Mouse (Mus musculus) lung, adult 2 months (tissue): ENCODE results near the gene AU022252.

Experiments
- CTCF ChIP-seq: fragments of 200-500 bp; IDR thresholded peaks from 2 replicates; pipeline ENCODE4 v1.5.1; 2011; ENCODE audit warnings: mild to moderate bottlenecking, low read length, control low read depth; ENCODE audit not compliant: insufficient read depth
- POLR2A ChIP-seq: fragments of 200-500 bp; IDR thresholded peaks from 2 replicates; pipeline ENCODE4 v1.6.1; 2011; ENCODE audit warnings: low read depth, mild to moderate bottlenecking, control low read depth, low read length, borderline replicate concordance; ENCODE audit errors: extremely low read depth

DNA sequence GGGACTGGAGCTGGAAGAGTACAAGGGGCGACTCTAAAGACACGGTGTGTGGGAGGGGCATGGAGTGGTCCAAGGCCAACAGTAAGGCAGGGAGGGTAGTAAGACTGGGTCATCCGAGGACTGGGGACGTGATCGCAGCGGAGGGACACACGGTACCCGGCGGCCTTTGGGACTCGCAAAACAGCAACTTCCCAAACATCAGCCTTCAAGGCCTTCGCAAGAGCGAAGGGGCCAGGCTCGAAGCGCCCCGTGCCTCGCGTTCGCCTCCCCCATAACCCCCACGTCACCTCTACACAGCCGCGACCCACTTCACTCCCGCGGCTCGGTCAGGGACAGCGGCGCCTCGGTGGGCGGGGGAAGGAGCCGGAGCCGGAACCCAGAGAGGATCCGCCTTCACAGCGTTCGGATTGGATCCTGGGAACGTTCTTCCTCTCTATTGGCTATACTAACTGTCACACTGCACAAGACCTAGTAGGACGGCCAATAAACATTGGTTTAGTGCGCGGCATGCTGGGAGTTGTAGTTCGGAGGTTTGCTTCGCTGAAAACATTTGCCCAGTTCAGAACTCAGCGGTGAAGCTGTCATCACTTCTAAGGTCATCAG, 58.6 kb downstream of the AU022252 start, which contains the start of gene Zfp691:
- TF ChIP-seq CTCF (no peak), POLR2A (peak; percentile 77; the same call in 1 of the 2 replicates)
